Mouse (Mus musculus) urinary bladder, postnatal 25 days (tissue): ENCODE results near the gene Fhit.
"Not testable (repeated sequence)": the region's sequence is repeated elsewhere in the genome, so short reads cannot be mapped to it uniquely, and the experiment has no call there.

Experiments
- DNase-seq: peaks from one replicate; pipeline ENCODE4 v3.0.0; 2022; ENCODE audit warnings: low spot score

The Fhit gene

DNA sequence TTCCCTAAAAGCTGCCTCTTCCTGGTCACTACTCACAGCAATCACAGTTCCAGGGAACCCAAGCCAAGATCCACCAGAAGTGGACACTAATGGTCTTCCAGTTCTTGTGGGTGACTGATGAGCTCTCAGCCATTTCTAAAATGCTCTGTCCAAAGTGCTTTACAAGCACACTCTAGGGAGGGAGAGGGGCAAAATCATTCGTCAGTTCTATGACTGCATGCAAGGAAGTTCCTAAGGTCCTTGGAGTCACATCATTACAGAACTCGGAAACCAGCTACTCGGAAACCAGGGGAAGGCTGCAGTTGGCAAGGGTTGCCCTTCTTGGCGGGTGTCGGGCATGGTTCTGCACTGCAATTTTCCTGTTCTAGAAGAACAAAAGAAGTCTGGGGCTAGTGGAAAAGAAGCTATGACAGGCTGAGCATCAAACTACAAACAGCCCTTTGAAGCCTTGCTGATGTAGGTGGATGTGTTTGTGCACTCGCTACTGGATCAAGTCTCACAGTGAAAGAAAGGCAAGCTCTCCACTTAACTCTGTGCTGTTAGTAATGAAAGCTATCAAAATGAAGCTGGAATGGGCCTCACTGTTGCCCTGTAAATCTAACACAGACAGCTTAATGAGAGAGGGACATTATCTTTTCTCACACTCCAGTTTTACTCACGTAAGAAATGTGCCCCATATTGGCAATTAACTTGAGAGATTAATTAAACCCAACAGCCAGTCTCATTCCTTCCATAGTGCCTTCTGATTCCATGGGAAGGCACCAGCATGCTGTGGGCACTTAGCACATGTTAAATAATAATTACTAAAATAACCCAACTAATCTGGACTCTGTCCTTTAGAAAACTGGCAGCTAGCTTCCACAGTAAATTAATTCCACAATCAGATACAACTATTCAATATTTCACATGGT, 243.7 kb downstream of the Fhit start:
- DNase-seq = no peak

DNA sequence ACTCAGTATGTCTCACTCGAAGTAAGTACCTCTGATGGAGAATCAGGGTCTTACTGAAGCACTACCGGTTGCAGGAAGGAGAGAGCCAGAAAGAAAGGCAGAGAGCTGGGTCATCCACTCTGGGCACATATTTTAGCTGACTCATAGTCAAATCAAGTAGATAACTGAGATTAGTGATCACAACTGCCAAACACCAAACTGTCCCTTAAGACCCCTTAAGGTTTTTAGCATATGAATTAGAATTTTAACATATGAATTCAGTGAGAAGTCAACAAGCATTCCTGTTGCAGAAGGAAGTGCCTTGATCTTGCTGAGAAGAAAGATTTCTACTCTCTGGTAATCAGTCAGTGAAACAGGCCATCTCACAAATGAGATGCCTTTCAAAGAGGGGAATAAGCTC, 253.8 kb downstream of the Fhit start:
- no peak for DNase-seq

DNA sequence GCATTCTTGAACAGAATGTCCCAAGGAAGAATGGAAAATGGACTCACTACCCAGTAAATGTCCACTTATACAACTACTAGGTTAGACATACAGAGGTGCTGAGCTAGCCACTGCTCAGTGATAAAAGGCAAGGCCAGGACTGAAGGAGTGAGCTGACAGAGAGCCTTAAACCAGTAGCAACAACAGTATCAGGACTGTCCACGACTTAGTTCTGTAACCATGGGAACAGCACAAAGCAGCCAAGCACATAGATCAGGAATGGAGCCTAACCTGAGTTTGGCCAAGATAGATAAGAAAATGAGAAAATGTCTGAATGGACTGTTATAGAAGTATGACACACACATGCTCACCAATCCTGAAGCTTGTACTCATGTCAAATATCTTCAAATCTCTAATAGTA, 279.1 kb downstream of the Fhit start:
- no peak for DNase-seq

DNA sequence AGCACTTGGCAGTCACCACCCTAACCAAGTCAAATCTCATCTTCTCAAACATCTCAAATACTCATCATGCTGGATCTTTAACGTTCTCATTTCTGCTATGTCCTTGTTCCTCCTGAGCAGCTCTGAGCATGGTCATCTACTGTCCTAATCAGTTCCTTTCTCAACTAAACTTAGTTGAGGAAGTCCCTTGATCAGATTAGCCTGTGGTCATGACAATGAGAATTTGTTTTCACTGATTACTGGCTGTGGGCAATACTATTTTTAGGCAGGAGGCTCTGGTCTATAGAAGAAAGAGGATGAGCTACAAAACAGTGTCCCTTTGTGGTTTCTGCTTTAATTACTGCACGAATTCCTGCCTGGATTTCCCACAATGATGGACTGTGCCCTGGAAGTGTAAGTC, 281.1 kb downstream of the Fhit start:
- no peak for DNase-seq

DNA sequence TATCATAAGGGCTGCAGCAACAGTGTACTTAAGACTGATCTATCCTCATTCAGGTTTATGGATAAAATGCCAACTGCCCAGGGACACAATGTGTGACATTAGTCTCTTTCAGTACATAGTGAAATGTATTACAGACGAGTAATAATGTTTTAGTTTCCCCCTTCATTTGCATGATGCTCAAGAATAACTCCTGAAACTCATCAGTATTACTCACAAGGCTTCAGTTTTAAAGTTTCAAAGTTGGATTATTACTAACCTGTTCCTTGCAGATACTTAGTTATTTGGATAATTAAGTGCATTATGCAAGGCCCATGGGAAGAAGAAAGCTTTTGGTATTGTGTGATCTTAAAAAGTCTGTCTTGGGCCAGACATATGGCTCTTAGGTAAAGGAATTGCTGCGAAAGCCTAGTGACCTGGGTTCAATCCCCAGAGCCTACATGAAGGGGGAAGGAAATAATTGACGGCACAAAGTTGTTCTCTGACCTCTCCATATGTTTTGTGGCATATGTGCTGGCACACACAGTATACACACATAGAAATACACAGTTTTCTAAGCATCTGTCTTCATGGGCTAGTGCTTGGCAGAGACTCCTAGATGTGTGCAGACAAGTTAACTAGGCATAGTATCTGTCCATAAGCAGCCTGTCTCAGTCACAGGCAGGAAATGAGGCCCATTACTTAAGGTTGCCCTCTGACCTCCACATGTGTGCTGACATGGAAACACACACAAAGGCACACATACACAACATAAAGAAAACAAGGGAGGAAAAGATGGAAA, 287.1 kb downstream of the Fhit start:
- DNase-seq = no peak

DNA sequence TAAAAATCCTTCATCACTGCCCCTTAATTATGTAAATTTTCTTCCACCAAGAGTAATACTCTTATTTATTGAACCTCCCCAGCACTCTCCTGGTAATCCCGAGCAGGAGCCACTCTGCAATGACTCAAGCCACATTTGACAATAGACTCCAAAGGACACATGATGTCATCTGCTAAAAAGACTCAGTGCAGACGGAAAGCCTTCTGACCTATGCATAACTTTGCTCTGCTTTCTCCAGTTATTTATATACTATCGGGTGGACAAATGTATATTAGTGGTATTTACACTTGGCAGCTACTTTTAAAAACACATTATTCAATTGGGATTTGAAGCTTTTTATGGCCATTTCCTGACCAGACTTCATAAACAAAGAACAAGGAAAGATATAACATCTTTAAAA, 304.2 kb downstream of the Fhit start:
- no peak for DNase-seq

DNA sequence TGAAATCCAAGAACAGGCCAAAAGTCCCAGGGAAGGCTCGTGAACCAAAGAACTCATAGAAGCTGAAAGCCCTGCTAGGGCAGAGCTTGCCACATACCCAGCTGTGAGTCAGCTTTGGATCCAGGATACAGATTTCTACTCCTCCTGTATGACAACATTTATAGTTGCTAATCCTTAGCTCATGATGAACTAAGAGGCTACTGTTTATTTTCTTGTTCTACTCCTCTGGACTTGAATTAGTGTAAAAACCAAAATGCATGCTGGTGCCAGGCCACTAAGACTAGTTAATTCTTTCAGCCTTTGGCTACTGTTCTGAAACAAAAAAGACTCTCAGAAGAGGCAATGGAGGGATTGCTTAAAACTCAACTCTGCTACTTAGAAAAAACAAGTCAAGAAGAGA, 309.9 kb downstream of the Fhit start:
- DNase-seq = no peak

DNA sequence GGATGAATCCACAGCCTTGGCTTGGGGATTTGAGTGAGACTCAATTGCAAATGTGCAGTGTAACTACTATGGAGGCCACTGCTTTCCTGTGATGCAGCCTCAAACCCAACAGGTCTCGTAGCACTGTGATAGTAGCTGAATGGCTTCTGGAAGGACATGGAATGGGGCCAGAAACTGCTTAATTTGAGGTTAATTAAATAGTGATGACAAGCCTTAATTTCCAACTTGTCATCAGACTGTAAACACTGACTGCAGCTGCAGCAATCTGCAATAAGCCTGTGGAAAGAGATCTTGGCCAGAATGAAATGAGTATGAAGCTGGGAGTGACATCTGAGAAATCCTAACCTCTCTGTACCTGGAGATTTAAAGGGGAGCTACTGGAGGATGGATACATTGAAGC, 325.8 kb downstream of the Fhit start:
- no peak for DNase-seq

DNA sequence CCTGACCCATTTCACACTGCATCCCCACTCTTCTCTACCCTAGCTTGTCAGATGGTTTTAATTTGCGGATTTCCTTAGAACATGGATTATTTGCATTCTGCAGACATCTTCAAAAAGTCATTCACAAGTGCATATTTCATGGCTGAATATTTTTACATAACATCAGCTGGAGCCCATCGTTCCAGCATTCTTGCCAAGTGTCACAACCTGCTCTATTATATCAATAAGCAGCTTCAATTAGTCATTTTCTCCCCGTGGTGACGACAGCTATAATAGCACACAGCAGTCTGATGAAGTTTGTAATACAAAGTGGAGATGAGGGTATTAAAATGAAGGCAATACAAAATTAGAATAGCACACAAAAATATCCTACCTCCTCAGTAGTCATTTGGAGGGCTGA, 337.0 kb downstream of the Fhit start:
- no peak for DNase-seq

DNA sequence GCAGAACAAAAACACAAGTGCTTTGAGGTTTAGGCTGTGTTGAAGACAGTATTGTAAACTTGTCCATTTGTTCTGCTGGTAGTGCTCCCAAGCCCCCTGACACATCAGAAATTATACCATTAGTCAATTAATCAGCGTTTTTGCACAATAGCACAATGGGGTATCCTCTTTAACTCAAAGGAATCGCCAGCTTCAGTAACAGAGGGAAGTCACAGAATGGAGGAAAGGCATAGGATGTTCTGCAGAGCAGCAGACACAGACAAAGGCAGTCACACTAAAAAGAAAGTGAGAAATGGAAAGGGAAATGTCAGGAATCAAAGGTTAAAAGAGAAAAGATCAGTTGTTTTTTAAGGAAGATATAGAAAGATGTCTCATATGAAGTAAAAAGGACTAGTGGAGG, 348.3 kb downstream of the Fhit start:
- no peak for DNase-seq

DNA sequence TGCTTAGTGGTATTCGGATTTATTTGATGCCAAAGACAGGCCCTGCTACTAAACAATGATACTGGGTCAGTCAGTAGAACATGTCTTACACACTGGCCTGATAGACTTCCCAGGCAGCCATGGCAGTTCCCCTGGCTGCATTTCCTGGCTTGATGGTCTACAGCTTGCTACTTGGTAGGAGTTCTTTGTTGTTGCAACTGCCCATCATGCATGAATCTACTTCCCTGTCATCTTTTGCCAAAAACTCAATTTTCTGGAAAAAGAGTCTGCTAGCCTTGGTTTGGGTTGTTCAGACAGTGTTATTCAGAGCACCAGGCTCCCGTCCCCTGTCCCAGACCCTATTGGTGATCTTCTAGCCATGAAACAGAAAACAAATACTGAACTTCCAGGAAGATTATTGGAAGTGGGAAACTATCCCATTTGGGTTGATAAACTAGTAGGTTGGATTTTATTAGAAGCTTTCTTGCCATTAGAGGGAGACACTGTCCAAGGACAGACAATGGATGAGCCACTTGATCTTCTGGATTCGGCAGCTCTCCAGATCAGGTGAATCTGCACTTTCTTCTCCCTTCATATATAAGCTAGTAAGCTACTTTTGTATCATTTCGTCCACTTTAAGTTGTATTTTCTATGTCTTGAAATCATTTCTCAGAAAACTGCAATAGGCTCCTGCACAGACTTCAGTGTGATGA, 363.2 kb downstream of the Fhit start:
- DNase-seq = no peak

DNA sequence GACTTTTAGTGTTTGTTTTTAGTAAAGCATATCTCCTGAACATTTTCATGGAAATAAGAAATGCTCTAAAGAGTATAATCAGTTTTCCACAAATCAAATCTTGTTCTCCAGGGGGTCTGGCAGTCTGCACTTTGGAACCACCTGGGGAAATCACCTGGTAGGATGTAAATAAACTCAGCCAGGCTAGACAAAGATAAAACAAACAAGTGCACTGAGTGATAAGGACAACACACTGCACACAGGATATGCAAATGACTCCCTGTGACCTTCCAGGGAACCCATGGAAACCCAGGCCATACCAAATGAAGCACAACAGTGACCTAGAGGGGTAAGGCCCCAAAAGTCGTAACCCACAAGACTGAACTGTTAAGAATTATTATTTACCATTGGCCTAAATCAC, 364.2 kb downstream of the Fhit start:
- no peak for DNase-seq

DNA sequence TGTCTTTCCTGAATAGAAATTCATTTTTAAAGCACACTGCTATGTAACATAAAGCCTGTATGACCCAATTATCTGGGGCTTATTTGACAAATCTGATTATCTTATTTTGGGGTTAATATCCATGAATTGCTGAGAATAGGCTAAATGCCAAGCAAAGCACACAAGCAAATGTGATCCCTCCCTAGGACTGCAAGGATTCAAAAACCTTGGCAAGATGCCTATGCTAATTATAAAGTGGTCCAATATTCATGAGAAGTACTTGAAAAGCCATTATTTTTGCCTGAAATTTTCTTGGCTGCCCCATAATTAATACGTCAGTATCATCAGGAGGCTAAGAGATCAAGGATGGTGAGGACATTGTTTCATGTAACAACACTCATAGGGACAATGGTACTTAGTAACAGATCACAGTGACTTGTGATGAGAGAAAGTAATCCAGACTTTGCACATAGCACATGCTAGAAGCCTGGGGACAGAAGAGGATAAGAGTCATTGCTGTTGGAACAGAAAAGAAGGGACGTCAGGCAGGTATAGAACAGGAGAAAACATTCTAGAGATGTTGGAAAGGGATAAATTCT, 366.2 kb downstream of the Fhit start:
- DNase-seq = no peak

DNA sequence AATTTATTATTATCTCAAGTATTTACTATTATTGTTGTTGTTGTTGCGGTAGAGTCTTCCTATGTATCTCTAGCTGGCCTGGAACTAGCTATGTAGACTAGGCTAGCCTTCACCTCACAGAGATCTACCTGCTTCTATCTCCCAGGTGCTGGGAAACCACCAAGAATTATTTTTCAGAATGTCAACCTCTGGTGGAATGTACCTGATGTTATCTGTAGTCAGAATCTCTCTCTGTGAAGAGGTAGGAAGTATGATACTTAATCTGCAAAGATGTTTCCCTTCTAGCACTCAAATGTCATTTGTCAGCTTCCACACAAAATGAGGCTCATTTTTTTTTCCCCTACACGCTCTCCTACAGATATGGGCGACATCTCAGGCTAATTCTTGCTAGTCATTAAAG, 377.9 kb downstream of the Fhit start:
- DNase-seq = no peak

DNA sequence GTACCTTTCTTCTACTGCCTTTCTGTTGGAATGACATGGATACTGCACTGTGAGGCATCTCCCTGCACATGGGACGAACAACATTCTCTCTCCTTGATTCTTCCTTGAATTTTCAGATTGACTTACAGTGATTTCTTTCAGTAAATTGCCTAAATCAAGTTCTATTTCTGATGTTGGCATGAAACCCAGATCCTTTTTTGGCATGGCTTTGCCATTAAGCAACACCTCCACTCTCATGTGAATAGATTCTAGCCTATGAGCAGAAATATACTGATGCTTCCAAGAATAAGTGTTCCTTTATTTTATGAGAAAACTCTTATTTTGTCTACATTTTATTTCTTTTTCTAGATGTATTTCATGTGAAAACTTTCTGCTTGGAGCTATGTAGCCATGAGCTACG, 383.1 kb downstream of the Fhit start:
- no peak for DNase-seq

DNA sequence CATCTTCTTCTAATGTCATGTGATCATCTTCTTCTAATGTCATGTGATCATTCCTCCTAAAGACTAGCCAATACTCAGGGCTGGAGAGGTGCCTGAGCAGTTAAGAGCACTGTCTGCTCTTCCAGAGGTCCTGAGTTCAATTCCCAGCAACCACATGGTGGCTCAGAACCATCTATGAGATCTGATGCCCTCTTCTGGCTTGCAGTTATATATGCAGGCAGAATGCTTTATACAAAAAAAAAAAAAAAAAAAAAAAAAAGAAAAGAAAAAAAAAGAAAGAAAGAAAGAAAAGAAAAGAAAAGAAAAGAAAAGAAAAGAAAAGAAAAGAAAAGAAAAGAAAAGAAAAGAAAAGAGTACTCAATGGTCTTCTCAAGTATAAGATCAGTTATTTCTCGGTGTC, 407.0 kb downstream of the Fhit start:
- DNase-seq = not testable (repeated sequence)

DNA sequence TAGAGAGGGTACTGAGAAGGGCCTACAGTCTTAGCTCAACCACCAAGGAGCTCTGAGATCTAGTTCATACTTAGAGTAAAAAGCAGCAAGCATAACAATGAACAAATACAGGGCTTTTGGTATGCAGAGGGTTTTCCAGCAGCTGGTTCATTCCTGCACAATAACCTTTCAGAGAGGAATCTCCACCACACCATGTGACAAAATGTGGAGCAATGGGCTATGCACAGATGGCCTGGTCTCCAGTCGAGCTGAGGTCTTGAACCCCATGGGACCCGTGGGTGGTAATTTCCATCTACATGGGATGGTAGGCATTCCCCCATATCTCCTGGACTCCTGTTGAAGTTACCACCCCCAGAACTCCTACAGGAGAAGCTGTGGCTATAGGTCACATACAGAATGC, 423.8 kb downstream of the Fhit start:
- DNase-seq = no peak

DNA sequence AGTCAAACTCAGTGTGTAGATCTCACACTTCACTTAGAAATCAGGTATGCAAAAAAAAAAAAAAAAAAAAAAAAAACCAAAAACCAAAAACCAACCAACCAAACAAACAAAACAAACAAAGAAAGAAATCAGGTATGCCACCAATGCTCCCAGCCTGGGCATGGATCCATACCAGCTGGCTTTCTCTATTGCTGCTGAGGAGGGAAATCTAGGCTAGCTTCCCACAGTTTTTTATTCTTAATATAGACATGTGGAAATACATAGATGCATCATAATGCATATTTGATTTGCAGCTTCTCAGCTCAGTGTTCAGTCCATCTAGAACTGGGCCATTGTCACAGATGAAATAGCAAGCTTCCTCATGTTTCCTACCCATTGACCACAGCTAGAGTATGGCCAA, 439.3 kb downstream of the Fhit start:
- DNase-seq = no peak

DNA sequence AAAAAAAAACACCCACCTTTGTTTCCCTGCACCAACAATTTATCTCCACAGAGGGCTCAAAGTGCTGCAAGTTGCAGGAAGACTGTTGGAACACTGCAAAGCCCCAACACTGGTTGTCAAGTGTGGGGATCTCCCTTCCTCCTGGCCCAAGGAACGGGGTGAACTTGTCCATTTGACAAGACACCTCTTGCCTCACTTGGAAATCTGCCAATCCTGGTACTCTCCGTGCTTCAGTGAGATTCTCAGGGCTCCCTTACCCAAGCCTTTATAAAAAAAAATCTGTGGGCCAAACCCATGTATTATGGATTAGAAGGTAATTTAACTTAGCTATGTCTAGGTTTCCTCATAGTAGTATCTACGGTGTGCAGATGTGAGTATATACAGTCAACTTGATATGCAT, 448.9 kb downstream of the Fhit start:
- DNase-seq = no peak

DNA sequence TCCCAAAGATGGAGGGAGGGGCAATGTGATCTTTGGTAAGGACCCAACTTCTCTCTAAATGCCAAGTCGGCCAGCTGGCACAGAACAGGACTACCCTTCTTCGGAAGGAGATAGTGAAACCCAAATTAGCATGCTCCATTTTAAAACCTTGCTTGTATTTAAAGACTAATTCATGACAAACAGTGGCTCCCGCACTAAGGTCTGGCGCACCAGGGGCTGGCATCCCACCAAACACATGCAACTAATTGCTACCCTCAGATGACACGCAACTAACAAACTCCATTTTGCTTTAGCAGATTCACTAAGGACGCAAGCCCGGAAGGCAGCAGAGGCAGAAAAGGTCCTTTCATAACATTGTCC, 449.3 kb downstream of the Fhit start:
- no peak for DNase-seq

DNA sequence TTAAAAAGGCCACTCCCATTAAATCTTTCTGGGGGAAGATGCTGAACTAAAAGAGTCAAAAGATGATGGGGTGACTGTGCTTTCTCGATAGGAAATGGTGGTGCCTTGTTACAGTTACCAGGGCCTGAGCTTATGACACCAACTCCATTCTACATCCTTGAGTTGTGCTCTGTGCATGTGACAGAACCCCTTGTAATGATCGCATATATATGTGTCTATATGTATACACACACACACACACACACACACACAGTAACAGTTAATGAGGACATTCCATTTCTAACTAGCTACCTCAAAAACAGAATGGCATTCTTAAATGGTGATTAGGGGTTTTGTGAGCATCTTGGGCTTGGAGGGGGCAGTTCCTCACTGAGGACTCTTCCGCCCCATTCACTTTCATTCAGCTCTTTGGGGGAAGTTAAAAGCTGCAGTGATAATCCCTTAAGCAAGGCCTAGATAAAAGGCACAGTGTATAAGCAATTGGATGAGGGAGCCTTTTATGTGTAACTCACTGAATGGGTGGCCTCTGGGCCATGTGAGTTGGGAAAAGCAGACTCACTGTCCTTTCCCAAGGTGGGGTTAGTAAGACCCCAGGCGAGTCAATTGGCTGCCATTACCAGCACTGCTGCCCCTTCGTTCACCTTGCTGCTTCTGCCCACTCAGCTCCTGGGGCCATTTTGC, 449.9 kb downstream of the Fhit start:
- DNase-seq = no peak

DNA sequence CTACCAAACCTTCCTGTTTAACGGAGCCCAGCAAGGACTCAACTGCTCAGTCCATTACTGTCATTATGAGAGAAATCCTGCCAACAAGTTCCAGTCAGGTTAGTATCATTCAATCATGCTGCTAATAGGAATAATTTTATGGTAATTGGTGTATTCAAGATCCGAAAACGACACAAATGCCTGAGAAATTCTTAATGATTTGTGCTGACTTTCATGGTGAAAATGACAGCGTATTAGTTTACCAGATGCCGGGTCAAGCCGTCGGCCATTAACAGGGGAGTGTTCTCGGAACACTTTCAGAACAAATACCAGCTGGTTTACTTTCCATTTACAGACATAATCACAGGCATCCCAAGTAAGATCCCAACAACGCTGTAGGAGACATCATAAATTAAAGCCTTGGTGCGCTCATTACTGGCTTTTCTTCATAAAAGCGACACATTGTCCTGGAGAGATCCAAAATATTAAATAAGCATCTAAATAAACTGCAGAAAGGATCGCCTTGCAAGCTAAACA, 451.0 kb downstream of the Fhit start:
- DNase-seq = no peak
